Mouse (Mus musculus): ENCODE measurements around the gene Ak9.

Gene Ak9

GRCm38 (mm10) chr10:41451656-41452055 is 147.9 kb downstream of the Ak9 start:
- DNase-seq (ENCODE audit: low spot score), result no peak

DNA sequence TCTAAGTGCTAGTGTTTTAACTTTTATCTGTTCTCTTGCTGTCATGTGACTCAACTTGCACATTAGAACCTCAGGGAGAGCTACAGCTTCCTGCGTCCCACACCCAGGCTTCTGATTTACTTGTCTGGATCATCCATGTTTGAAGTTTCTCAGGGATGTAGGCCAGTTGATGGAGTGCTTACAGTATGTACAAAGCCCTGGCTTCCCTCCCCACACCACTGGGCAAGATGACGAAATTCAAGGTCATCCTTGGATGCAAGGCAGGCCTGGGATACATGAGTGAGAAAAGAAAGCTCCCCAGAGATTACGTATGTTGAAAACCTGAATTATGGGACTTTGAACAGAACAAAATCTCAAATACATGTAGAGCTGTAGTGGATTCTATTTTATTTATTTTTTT is 149.0 kb downstream of the Ak9 start:
- no peak for DNase-seq (ENCODE audit: low spot score)

DNA sequence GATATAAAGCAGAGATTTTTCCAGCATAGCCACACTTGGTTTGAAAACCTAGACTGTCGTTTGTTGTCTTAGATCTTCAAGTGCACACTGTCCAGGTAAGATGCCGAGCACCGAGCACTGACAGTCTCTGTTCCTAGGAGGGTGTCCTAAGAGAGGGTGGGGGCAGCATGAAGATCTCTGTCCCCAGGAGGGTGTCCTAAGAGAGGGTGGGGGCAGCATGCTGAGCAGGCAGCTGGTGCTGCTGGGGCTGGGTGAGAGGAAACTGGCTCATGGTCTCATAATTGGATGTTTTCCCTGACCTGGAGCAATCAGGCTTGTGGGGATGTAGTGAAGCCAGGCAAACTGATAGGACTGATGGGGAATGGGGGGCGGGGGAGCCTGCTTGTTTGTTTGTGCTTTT is 156.2 kb downstream of the Ak9 start:
- no peak for DNase-seq (ENCODE audit: low spot score)

- no peak for DNase-seq (ENCODE audit: low spot score)
Observed at GRCm38 (mm10) chr10:41460501-41460900, 156.7 kb downstream of the Ak9 start.

- no peak for DNase-seq (ENCODE audit: low spot score)
Observed at GRCm38 (mm10) chr10:41461057-41461722, 157.4 kb downstream of the Ak9 start.

- DNase-seq (ENCODE audit: low spot score), result no peak
Observed at GRCm38 (mm10) chr10:41464401-41464955, 160.7 kb downstream of the Ak9 start.

DNA sequence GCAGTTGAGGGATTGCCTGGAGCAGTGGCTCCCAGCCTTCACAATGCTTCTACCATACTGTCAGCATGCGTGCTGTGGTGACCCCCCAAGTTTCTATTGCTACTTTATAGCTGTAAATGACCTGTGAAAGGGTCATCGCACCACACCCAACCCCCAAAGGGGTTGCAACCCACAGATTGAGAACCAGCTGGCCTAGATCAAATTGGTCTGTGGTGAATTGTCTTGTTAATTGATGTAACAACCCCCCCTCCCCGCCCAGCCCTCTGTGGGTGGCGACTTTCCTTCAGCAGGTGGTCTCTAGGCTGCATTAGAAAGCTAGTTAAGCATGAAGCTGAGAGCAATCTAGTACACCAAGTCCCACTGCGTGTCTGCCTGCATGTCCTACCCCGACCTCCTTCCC is 163.5 kb downstream of the Ak9 start:
- DNase-seq (ENCODE audit: low spot score), result no peak

DNA sequence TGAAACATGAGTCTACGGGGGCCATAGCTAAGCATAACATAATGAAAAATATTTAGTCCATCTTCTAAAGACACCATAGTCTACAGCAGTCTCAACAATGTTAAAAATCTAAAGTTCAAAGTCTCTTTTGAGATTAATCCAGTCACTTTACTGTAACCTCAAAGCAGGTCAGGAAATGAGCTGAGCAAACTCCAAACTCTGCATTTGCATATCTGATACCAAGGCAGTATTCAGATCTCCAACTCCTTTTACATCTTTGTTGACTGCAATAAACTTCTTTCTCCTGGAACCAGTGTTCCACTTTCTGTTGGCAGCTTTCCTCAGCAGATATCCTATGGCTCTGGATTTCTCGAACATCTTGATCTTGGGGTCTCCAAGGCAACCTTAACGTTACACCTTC is 166.9 kb downstream of the Ak9 start:
- DNase-seq (ENCODE audit: low spot score), result no peak

DNA sequence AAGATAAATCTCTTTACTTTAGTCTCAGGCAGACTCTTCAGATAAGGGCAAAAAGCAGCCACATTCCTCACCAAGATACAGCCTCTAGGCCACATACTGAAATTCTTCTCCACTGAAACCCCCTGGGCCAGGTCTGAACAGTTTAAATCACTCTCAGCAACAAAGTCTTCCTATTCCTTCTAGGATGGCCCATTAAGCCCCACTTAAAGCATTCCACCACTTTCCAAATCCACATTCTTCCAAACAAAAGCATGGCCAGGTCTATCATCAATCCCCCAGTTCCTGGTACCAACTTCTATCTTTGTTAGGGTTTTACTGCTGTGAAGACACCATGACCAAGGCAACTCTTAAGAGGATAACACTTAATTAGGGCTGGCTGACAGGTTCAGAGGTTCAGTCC is 168.8 kb downstream of the Ak9 start:
- DNase-seq (ENCODE audit: low spot score), result no peak

DNA sequence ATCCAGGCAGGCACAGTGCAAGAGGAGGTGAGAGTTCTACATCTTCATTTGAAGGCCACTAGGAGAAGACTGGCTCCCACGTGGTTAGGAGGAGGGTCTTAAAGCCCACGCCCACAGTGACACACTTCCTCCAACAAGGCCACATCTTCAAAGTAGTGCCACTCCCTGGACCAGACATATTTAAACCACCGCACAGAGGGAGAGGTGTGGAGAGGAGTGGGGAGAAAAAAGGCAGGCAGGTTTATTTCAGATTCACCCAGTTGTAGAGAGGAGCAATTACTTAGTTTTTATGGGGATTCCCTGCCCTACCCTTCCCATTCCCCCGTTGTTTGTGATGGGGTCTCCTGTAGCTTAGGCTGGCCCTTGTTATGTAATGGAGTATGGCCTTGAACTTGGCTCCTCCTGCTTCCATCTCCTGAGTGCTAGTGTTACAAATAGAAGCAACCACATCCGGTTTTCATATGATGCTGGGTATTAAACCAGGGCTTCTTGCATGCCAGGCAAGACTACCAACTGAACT is 169.2 kb downstream of the Ak9 start:
- DNase-seq (ENCODE audit: low spot score), result no peak

DNA sequence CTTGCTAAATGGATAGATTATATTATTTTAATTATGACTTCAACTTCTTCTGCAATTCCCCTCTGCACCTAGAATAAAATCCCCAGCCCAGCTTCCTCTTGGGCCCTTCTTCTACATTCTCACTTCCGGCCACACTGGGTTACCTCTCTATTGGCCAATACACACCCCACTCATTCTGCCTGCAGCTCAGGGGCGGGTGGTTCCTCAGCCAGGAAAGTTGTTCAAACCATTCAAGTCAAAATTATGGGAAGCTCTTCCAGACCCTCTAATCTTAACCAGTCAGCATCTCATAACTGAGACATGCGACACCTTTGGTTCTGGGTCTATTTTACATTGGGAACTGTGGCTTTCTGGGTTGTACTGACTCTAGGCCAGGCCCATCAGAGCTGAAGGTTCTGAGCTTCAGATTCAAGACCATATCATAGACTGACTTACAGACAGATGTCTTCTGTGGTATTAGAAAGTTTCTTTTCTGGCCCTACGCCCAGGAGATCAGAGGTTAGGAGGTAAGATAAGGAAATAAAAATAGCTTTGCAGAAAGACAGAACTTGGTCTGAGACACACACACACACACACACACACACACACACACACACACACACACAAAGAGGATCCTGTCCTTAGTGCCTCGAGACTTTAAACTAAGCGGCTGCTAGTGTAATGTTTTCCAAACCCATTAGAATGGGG is 170.1 kb downstream of the Ak9 start:
- peak; percentile 56 for DNase-seq (ENCODE audit: low spot score)

- DNase-seq (ENCODE audit: low spot score), result peak; percentile 69
Observed at GRCm38 (mm10) chr10:41474981-41475391, 171.2 kb downstream of the Ak9 start.

GRCm38 (mm10) chr10:41476171-41477017 is 172.6 kb downstream of the Ak9 start, which contains the start of gene Mical1:
Gene Mical1 (plus strand): TSS chr10:41476314.
- peak; percentile 71 for DNase-seq (ENCODE audit: low spot score)

- no peak for DNase-seq (ENCODE audit: low spot score)
Observed at GRCm38 (mm10) chr10:41477018-41477277, 173.2 kb downstream of the Ak9 start.

DNA sequence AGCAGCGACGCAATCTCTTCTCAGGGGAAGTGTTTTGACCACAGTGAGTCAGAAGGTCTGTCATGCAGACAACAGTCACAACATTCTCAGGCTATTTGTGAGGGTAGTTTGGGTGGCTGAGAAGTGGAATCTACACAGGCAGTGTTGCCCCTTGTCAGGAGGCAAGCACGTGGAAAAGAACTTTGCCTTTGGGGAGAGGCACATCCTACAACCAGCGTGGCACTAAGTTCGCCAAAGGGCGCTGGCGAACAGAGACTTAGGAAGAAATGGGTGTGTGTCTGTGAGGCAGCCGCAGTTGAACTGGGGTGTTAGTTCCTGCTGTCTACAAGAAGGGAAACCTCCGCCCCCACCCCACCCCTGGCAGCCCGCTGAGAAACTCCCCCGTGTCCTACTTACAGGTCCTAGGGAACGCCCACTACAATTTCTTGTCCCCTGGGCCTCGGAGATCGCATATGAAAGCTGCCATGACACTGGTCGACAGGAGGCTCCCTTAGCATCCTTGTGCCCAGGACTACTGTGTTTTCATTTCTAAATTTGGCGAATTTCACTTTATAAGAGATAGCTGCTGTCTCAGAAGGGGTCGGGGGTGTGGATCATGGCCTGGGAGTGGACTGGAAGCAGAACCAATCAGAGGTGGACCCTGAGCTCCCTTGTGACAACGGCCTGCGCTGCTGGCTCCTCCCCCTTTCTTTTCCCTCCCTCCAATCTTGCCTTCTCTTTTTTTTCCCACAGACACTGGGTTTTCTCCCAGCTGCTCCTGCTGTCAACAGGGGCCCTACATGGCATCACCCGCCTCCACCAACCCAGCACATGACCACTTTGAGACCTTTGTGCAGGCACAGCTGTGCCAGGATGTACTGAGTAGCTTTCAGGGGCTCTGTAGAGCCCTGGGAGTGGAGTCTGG is 173.8 kb downstream of the Ak9 start:
- peak; percentile 82 for DNase-seq (ENCODE audit: low spot score)

DNA sequence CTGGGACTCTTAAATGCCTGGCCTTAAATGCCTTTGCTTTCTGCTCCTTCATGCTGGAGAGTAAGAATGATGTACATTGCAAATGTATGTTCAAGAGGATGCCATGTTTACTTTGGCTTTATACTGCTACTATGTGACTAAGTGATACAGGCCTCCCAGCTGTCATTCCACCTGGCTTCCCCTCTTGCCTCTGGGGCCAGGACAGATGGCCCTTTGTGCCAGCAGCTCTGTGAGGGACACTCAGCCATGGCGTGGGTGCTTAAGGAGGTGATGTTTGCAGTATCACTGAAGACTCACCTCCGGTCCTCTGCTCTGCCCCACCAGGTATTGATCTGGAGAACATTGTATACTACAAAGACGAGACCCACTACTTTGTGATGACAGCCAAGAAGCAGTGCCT is 176.2 kb downstream of the Ak9 start:
- no peak for DNase-seq (ENCODE audit: low spot score)

- DNase-seq (ENCODE audit: low spot score), result no peak
Observed at GRCm38 (mm10) chr10:41480938-41481880, 177.4 kb downstream of the Ak9 start.

- no peak for DNase-seq (ENCODE audit: low spot score)
Observed at GRCm38 (mm10) chr10:41482446-41482845, 178.7 kb downstream of the Ak9 start.
